Mouse (Mus musculus): ENCODE measurements around the gene Myh3.

Myh3 gene

GRCm38 (mm10) chr11:67144559-67145265 is 66.6 kb downstream of the Myh3 start:
- peak; percentile 25 to 40 for DNase-seq (ENCODE audit: low spot score in 2 of 2)

- no peak for DNase-seq (ENCODE audit: low spot score in 2 of 2)
These were observed 67.6 kb downstream of the Myh3 start for GRCm38 (mm10) chr11:67145482-67146408.

- no peak for DNase-seq (ENCODE audit: low spot score in 2 of 2)
These were observed 68.5 kb downstream of the Myh3 start for GRCm38 (mm10) chr11:67146409-67147282.

- DNase-seq (ENCODE audit: low spot score in 2 of 2), result no peak
These were observed 69.3 kb downstream of the Myh3 start for GRCm38 (mm10) chr11:67147283-67147921.

GRCm38 (mm10) chr11:67148286-67149012 is 70.3 kb downstream of the Myh3 start:
- no peak for DNase-seq (ENCODE audit: low spot score in 2 of 2)

- no peak for DNase-seq (ENCODE audit: low spot score in 2 of 2)
These were observed 72.1 kb downstream of the Myh3 start for GRCm38 (mm10) chr11:67150237-67150636.

GRCm38 (mm10) chr11:67151159-67151558 is 73.1 kb downstream of the Myh3 start:
- DNase-seq (ENCODE audit: low spot score in 2 of 2), result no peak

Data from spleen, postnatal 36 days (tissue).